Mouse (Mus musculus) MEL (cell line): ENCODE measurements around the gene Oard1. TPM values are rescaled to one million over a fixed set of nuclear protein-coding genes. Genes with fewer than 3 reads are reported as not detected.

Source experiments
- DNase-seq: peaks from one replicate; pipeline ENCODE4 v3.0.0; 2011; ENCODE audit warnings: low read depth, low spot score
- H3K27ac ChIP-seq: 2 replicates; pipeline ENCODE4 v1.5.1; 2012; ENCODE audit warnings: low read depth, mild to moderate bottlenecking, control low read depth, low read length, moderate library complexity; ENCODE audit not compliant: control insufficient read depth
- H3K27me3 ChIP-seq, 2 experiments: fragments of 150-350 bp in 1 of 2; sonication (generic) in 1 of 2; 2 replicates each; pipeline ENCODE4 v1.6.1; 2012; ENCODE audit warnings: low read length in 2 of 2, mild to moderate bottlenecking in 2 of 2, improper control_type of control experiment in 1 of 2, moderate library complexity in 1 of 2; ENCODE audit not compliant: insufficient read depth in 2 of 2, control insufficient read depth in 1 of 2
- H3K36me3 ChIP-seq, 2 experiments: 2 replicates each; pipeline ENCODE4 v1.6.1; 2012 to 2014; ENCODE audit warnings: low read length in 2 of 2, improper control_type of control experiment in 1 of 2, inconsistent platforms in 1 of 2, mild to moderate bottlenecking in 1 of 2; ENCODE audit not compliant: insufficient read depth in 2 of 2, control insufficient read depth in 1 of 2
- H3K4me1 ChIP-seq, 2 experiments: fragments of 150-350 bp in 1 of 2; sonication (generic) in 1 of 2; 2 replicates each; pipeline ENCODE4 v1.6.1; 2012; ENCODE audit warnings: low read length in 2 of 2, improper control_type of control experiment in 1 of 2, mild to moderate bottlenecking in 1 of 2; ENCODE audit not compliant: insufficient read depth in 2 of 2, control insufficient read depth in 1 of 2
- H3K4me3 ChIP-seq, 2 experiments: fragments of 150-350 bp in 1 of 2; sonication (generic) in 1 of 2; 2 replicates each; pipeline ENCODE4 v1.5.1; 2012; ENCODE audit warnings: low read depth in 2 of 2, low read length in 2 of 2, mild to moderate bottlenecking in 2 of 2, moderate library complexity in 2 of 2, control low read depth in 1 of 2, improper control_type of control experiment in 1 of 2; ENCODE audit not compliant: control insufficient read depth in 1 of 2, insufficient read depth in 1 of 2
- H3K79me2 ChIP-seq: 2 replicates; pipeline ENCODE4 v1.6.1; 2012; ENCODE audit warnings: mild to moderate bottlenecking, low read length, moderate library complexity; ENCODE audit not compliant: control insufficient read depth, poor library complexity, insufficient read depth
- H3K9ac ChIP-seq: 2 replicates; pipeline ENCODE4 v1.6.1; 2012; ENCODE audit warnings: low read depth, mild to moderate bottlenecking, control low read depth, low read length, moderate library complexity; ENCODE audit not compliant: control insufficient read depth, poor library complexity, severe bottlenecking
- H3K9me3 ChIP-seq: fragments of 150-350 bp; sonication (generic); replicated peaks from 2 replicates; pipeline ENCODE4 v1.6.1; 2012; ENCODE audit warnings: mild to moderate bottlenecking, low read length, improper control_type of control experiment, moderate library complexity; ENCODE audit not compliant: insufficient read depth
- CTCF ChIP-seq, 3 experiments: IDR thresholded peaks in 2 of 3; conservative IDR thresholded peaks in 1 of 3; 2 replicates each; pipeline ENCODE4 v1.5.1; 2011 to 2012; ENCODE audit warnings: low read length in 3 of 3, low read depth in 2 of 3, mild to moderate bottlenecking in 2 of 3, improper control_type of control experiment in 1 of 3, inconsistent platforms in 1 of 3, mixed read lengths in 1 of 3, moderate library complexity in 1 of 3; ENCODE audit not compliant: control insufficient read depth in 1 of 3, insufficient read depth in 1 of 3, poor library complexity in 1 of 3, severe bottlenecking in 1 of 3
- ELF1 ChIP-seq: IDR thresholded peaks from 2 replicates; pipeline ENCODE4 v1.6.1; 2014; ENCODE audit warnings: low read depth, mild to moderate bottlenecking, inconsistent platforms, low read length, improper control_type of control experiment, moderate library complexity
- EP300 ChIP-seq, 2 experiments: IDR thresholded peaks; 2 replicates each; pipeline ENCODE4 v1.6.1; 2011; ENCODE audit warnings: improper control_type of control experiment in 2 of 2, low read length in 2 of 2, low read depth in 1 of 2, mild to moderate bottlenecking in 1 of 2
- GABPA ChIP-seq: IDR thresholded peaks from 2 replicates; pipeline ENCODE4 v1.6.1; 2012; ENCODE audit warnings: low read depth, mild to moderate bottlenecking, inconsistent platforms, low read length, improper control_type of control experiment, moderate library complexity
- HCFC1 ChIP-seq: IDR thresholded peaks from 2 replicates; pipeline ENCODE4 v1.6.1; 2012; ENCODE audit warnings: low read depth, mild to moderate bottlenecking, inconsistent platforms, low read length, improper control_type of control experiment, moderate library complexity
- JUND ChIP-seq: IDR thresholded peaks from 2 replicates; pipeline ENCODE4 v1.6.1; 2011; ENCODE audit warnings: low read depth, mild to moderate bottlenecking, improper control_type of control experiment, low read length
- KAT2A ChIP-seq: conservative IDR thresholded peaks from 2 replicates; pipeline ENCODE4 v1.6.1; 2012; ENCODE audit warnings: low read depth, low read length, improper control_type of control experiment, inconsistent platforms
- MAFK ChIP-seq: IDR thresholded peaks from 2 replicates; pipeline ENCODE4 v1.6.1; 2011; ENCODE audit warnings: low read depth, mild to moderate bottlenecking, low read length, improper control_type of control experiment, borderline replicate concordance
- MAX ChIP-seq: IDR thresholded peaks from 2 replicates; pipeline ENCODE4 v1.6.1; 2011; ENCODE audit warnings: low read length, improper control_type of control experiment
- MAZ ChIP-seq: IDR thresholded peaks from 2 replicates; pipeline ENCODE4 v1.6.1; 2012; ENCODE audit warnings: low read depth, mild to moderate bottlenecking, inconsistent platforms, low read length, improper control_type of control experiment
- MYB ChIP-seq: IDR thresholded peaks from 2 replicates; pipeline ENCODE4 v1.6.1; 2011; ENCODE audit warnings: mild to moderate bottlenecking, low read depth, low read length, improper control_type of control experiment
- MYC ChIP-seq: IDR thresholded peaks from 2 replicates; pipeline ENCODE4 v1.6.1; 2011; ENCODE audit warnings: low read depth, mild to moderate bottlenecking, low read length, improper control_type of control experiment, moderate library complexity
- NELFE ChIP-seq: IDR thresholded peaks from 2 replicates; pipeline ENCODE4 v1.6.1; 2011; ENCODE audit warnings: low read depth, low read length, improper control_type of control experiment
- NRF1 ChIP-seq: IDR thresholded peaks from 2 replicates; pipeline ENCODE4 v1.6.1; 2014; ENCODE audit warnings: low read depth, mild to moderate bottlenecking, inconsistent platforms, low read length, improper control_type of control experiment, moderate library complexity; ENCODE audit not compliant: poor library complexity, insufficient read depth, severe bottlenecking
- POLR2A ChIP-seq, 2 experiments: IDR thresholded peaks; 2 replicates each; pipeline ENCODE4 v1.6.1; 2011 to 2012; ENCODE audit warnings: low read length in 2 of 2, mild to moderate bottlenecking in 2 of 2, control low read depth in 1 of 2, improper control_type of control experiment in 1 of 2, low read depth in 1 of 2, moderate library complexity in 1 of 2; ENCODE audit not compliant: control insufficient read depth in 1 of 2, insufficient read depth in 1 of 2, poor library complexity in 1 of 2
- POLR2AphosphoS2 ChIP-seq: IDR thresholded peaks from 2 replicates; pipeline ENCODE4 v1.6.1; 2011; ENCODE audit warnings: low read length, improper control_type of control experiment
- POLR2AphosphoS5 ChIP-seq: IDR thresholded peaks from 2 replicates; pipeline ENCODE4 v1.6.1; 2012; ENCODE audit warnings: low read depth, borderline replicate concordance, mild to moderate bottlenecking, inconsistent platforms, low read length, moderate library complexity, mixed read lengths
- RCOR1 ChIP-seq: IDR thresholded peaks from 2 replicates; pipeline ENCODE4 v1.6.1; 2012; ENCODE audit warnings: low read depth, mild to moderate bottlenecking, inconsistent platforms, low read length, improper control_type of control experiment
- SMC3 ChIP-seq: IDR thresholded peaks from 2 replicates; pipeline ENCODE4 v1.6.1; 2011; ENCODE audit warnings: low read depth, low read length, improper control_type of control experiment
- TAL1 ChIP-seq: IDR thresholded peaks from 2 replicates; pipeline ENCODE4 v1.6.1; 2012; ENCODE audit warnings: mild to moderate bottlenecking, inconsistent platforms, low read length, moderate library complexity, mixed read lengths
- TBP ChIP-seq: IDR thresholded peaks from 2 replicates; pipeline ENCODE4 v1.8.0; 2011; ENCODE audit warnings: low read depth, low read length, improper control_type of control experiment
- TCF12 ChIP-seq: IDR thresholded peaks from 2 replicates; pipeline ENCODE4 v1.6.1; 2014; ENCODE audit warnings: low read depth, mild to moderate bottlenecking, inconsistent platforms, low read length, improper control_type of control experiment, moderate library complexity
- UBTF ChIP-seq: IDR thresholded peaks from 2 replicates; pipeline ENCODE4 v1.6.1; 2012; ENCODE audit warnings: low read depth, mild to moderate bottlenecking, inconsistent platforms, low read length, improper control_type of control experiment, moderate library complexity, borderline replicate concordance; ENCODE audit not compliant: insufficient read depth
- USF1 ChIP-seq: IDR thresholded peaks from 2 replicates; pipeline ENCODE4 v1.6.1; 2014; ENCODE audit warnings: low read depth, mild to moderate bottlenecking, inconsistent platforms, low read length, improper control_type of control experiment, moderate library complexity
- USF2 ChIP-seq, 2 experiments: IDR thresholded peaks; 2 replicates each; pipeline ENCODE4 v1.6.1; 2011 to 2012; ENCODE audit warnings: improper control_type of control experiment in 2 of 2, low read length in 2 of 2, borderline replicate concordance in 1 of 2, inconsistent platforms in 1 of 2, low read depth in 1 of 2, mild to moderate bottlenecking in 1 of 2; ENCODE audit not compliant: insufficient read depth in 1 of 2
- ZKSCAN1 ChIP-seq: IDR thresholded peaks from 2 replicates; pipeline ENCODE4 v1.6.1; 2012; ENCODE audit warnings: low read depth, mild to moderate bottlenecking, inconsistent platforms, low read length, improper control_type of control experiment, moderate library complexity
- ZMIZ1 ChIP-seq: IDR thresholded peaks from 2 replicates; pipeline ENCODE4 v1.6.1; 2012; ENCODE audit warnings: low read depth, mild to moderate bottlenecking, inconsistent platforms, low read length, improper control_type of control experiment, moderate library complexity
- ZNF384 ChIP-seq: IDR thresholded peaks from 2 replicates; pipeline ENCODE4 v1.6.1; 2012; ENCODE audit warnings: low read depth, mild to moderate bottlenecking, inconsistent platforms, low read length, improper control_type of control experiment
- polyA plus RNA-seq, 2 experiments: library from polyadenylated mRNA; stranded (reverse) in 1 of 2; unstranded in 1 of 2; fragments of >175 nt in 1 of 2; fragments of >200 nt in 1 of 2; gene quantifications; 2 replicates each; pipeline versions ENCODE4 v1.2.1 to v1.2.4; 2012; ENCODE audit warnings: low replicate concordance in 2 of 2, low read depth in 1 of 2; ENCODE audit not compliant: insufficient read length in 2 of 2, insufficient read depth in 1 of 2, missing spikeins in 1 of 2
- total RNA-seq: library from RNA; depleted of rRNA; stranded (reverse); fragments of 300-350 nt; gene quantifications from 2 replicates; pipeline ENCODE4 v1.2.3, GENCODE M21; 2012

Oard1 gene
- total and polyA plus RNA-seq, 3 experiments: 21.2 to 24.4 TPM; not detected in 1

GRCm38 (mm10) chr17:48457971-48458653 is 48.3 kb downstream of the Oard1 start:
- Histone ChIP-seq H3K27ac (peak overlapping the region; percentile 84), H3K27me3 (no peaks in the 10 kb centered on the region), H3K36me3 (peaks cover 0 to 17% of the 10 kb centered on the region in 2 experiments; a peak in 2 of 4 replicates), H3K79me2 (no peaks in the 10 kb centered on the region; the same call in none of the 2 replicates), H3K9ac (peak overlapping the region; percentile 76), H3K4me1 (peaks cover 2 to 26% of the 10 kb centered on the region in 2 experiments; a peak in 3 of 4 replicates), H3K4me3 (peak overlapping the region; percentile 64 to 65), H3K9me3 (no peaks in the 10 kb centered on the region)
- TF ChIP-seq POLR2A (IDR thresholded peaks at IDR 0.05; ENCODE audit: control insufficient read depth in 1 of 2, insufficient read depth in 1 of 2, low read depth in 1 of 2, low read length in 2 of 2, poor library complexity in 1 of 2) (peak in 1 of 2 experiments; percentile 76; a peak in 1 of 4 replicates), ELF1 (peak; percentile 59; the same call in 1 of the 2 replicates), TBP (peak; percentile 88), MAFK (0 out of 2 replicates have a peak, but pooled peaks have one; percentile 45), TCF12 (peak; percentile 60; the same call in 1 of the 2 replicates), HCFC1 (peak; percentile 81), MAX (peak; percentile 28; the same call in 1 of the 2 replicates), MYC (peak; percentile 61; the same call in 1 of the 2 replicates), USF1 (no peak), NRF1 (peak; percentile 88), EP300 (IDR thresholded peaks at IDR 0.05; ENCODE audit: low read depth in 1 of 2, low read length in 2 of 2) (peak in 1 of 2 experiments; percentile 28; a peak in 1 of 4 replicates), MYB (no peak), POLR2AphosphoS2 (peak; percentile 73; the same call in 1 of the 2 replicates), CTCF (IDR thresholded peaks at IDR 0.05 in 2 of 3, conservative IDR thresholded peaks at IDR 0.05 in 1 of 3; ENCODE audit: control insufficient read depth in 1 of 3, insufficient read depth in 1 of 3, low read depth in 2 of 3, low read length in 3 of 3, poor library complexity in 1 of 3, severe bottlenecking in 1 of 3) (no peak), UBTF (0 out of 2 replicates have a peak, but pooled peaks have one; percentile 47), NELFE (peak; percentile 75), MAZ (peak; percentile 55; the same call in 1 of the 2 replicates), ZNF384 (peak; percentile 60; the same call in 1 of the 2 replicates), KAT2A (no peak)
- peak; percentile 94 for DNase-seq

- Histone ChIP-seq H3K9me3 (no peaks in the 10 kb centered on the region), H3K4me3 (no peak overlapping the region), H3K27me3 (no peaks in the 10 kb centered on the region), H3K27ac (no peak overlapping the region), H3K4me1 (peaks cover 0 to 7% of the 10 kb centered on the region in 2 experiments; a peak in 2 of 4 replicates), H3K79me2 (no peaks in the 10 kb centered on the region; the same call in 1 of the 2 replicates), H3K36me3 (peaks cover 0 to 6% of the 10 kb centered on the region in 2 experiments; a peak in 2 of 4 replicates), H3K9ac (no peak overlapping the region)
- DNase-seq: no peak
- TF ChIP-seq UBTF (no peak), GABPA (no peak), ELF1 (no peak), USF2 (IDR thresholded peaks at IDR 0.05; ENCODE audit: borderline replicate concordance in 1 of 2, insufficient read depth in 1 of 2, low read depth in 1 of 2, low read length in 2 of 2) (no peak), MYC (no peak), HCFC1 (no peak), JUND (no peak), CTCF (IDR thresholded peaks at IDR 0.05 in 2 of 3, conservative IDR thresholded peaks at IDR 0.05 in 1 of 3; ENCODE audit: control insufficient read depth in 1 of 3, insufficient read depth in 1 of 3, low read depth in 2 of 3, low read length in 3 of 3, poor library complexity in 1 of 3, severe bottlenecking in 1 of 3) (no peak), TBP (no peak), ZMIZ1 (no peak), POLR2AphosphoS5 (no peak), EP300 (IDR thresholded peaks at IDR 0.05; ENCODE audit: low read depth in 1 of 2, low read length in 2 of 2) (no peak), MAX (no peak), ZKSCAN1 (no peak), TAL1 (no peak), POLR2A (IDR thresholded peaks at IDR 0.05; ENCODE audit: control insufficient read depth in 1 of 2, insufficient read depth in 1 of 2, low read depth in 1 of 2, low read length in 2 of 2, poor library complexity in 1 of 2) (no peak), ZNF384 (no peak), SMC3 (no peak), RCOR1 (no peak)
Measured at GRCm38 (mm10) chr17:48462096-48462495, 52.3 kb downstream of the Oard1 start.
